In genomic region chr9:120837431-120838150, GRCm38 (mm10) we compare ENCODE assay signal across 26 mouse cellular contexts.
DNase-seq lines count a peak whose midpoint lies in the region; ATAC-seq and TF ChIP-seq lines count a peak whose summit lies in the region.
"Had no signal": no experiment of that assay in that cellular context is flagged by ENCODE, and none has a peak within 500 bp of the region (broad histone marks: within the 10 kb centered on the region; RNA-seq: fewer than 3 reads in every experiment).

No protein-coding gene starts in this region.

- H3K36me3 ChIP-seq in liver, postnatal 0 days (replicated peaks; ENCODE audit: insufficient read depth, low read length) = no peaks in the 10 kb centered on the region
- H3K36me3 ChIP-seq: forebrain, embryonic 10.5 days; heart, embryonic 12.5 days; kidney, embryonic 15.5 days; limb, embryonic 15.5 days; lung, embryonic 15.5 days; midbrain, embryonic 15.5 days had no signal

- DNase-seq in adrenal gland, adult 2 months = peak; percentile 53
- DNase-seq in adrenal gland, postnatal 25 days = no peak
- DNase-seq in left cerebral cortex, postnatal 4 days = peak; percentile 24
- no peak for DNase-seq in left cerebral cortex, adult 18-20 months (ENCODE audit: low spot score in 2 of 2)
- DNase-seq in liver, postnatal 0 days = no peak
- DNase-seq in layer of hippocampus, postnatal 10 days (ENCODE audit: low spot score in 2 of 2) = no peak
- DNase-seq: gastrocnemius, postnatal 10 days; heart, adult 18-20 months; heart, postnatal 10 days; kidney, postnatal 36 days; lung, postnatal 36 days; thymus, adult 2 months; thymus, postnatal 4 days had no signal

- no peak for TF ChIP-seq EP300 in liver, postnatal 0 days (IDR thresholded peaks at IDR 0.05; ENCODE audit: low read depth)

- TF ChIP-seq CTCF in bone marrow macrophage, adult 2 months (IDR thresholded peaks at IDR 0.05; ENCODE audit: low read depth, low read length) = no peak
- no peak for TF ChIP-seq CTCF in liver, postnatal 0 days (IDR thresholded peaks at IDR 0.05; ENCODE audit: low read depth)

- 80% methylated on average over 8 of the region's 8 CpGs for WGBS in liver, postnatal 0 days (ENCODE audit: insufficient replicate concordance)

- H3K27ac ChIP-seq in bone marrow macrophage, adult 2 months (ENCODE audit: insufficient read depth, low read depth, low read length) = peak overlapping the region; percentile 79
- no peak overlapping the region for H3K27ac ChIP-seq in liver, postnatal 0 days (ENCODE audit: low read depth)
- H3K27ac ChIP-seq: forebrain, embryonic 10.5 days; hindbrain, postnatal 0 days; kidney, embryonic 15.5 days; limb, embryonic 15.5 days; liver, embryonic 14.5 days; lung, embryonic 15.5 days; midbrain, embryonic 15.5 days; stomach, postnatal 0 days had no signal

- no peak overlapping the region for H3K4me3 ChIP-seq in bone marrow macrophage, adult 2 months (ENCODE audit: insufficient read depth, low read length)
- no peak overlapping the region for H3K4me3 ChIP-seq in liver, postnatal 0 days (ENCODE audit: low read depth, low read length)
- H3K4me3 ChIP-seq: forebrain, embryonic 10.5 days; heart, embryonic 12.5 days; kidney, embryonic 15.5 days; limb, embryonic 15.5 days; lung, embryonic 15.5 days; midbrain, embryonic 15.5 days had no signal

- H3K27me3 ChIP-seq in liver, postnatal 0 days (ENCODE audit: insufficient read depth, low read length) = no peaks in the 10 kb centered on the region
- H3K27me3 ChIP-seq: heart, embryonic 12.5 days; kidney, embryonic 15.5 days; limb, embryonic 15.5 days; lung, embryonic 15.5 days; midbrain, embryonic 15.5 days had no signal

- H3K9me3 ChIP-seq in liver, postnatal 0 days (ENCODE audit: low read length) = no peaks in the 10 kb centered on the region
- H3K9me3 ChIP-seq: forebrain, embryonic 10.5 days; heart, embryonic 12.5 days; limb, embryonic 15.5 days; lung, embryonic 15.5 days; midbrain, embryonic 15.5 days had no signal

- H3K9ac ChIP-seq in liver, postnatal 0 days (replicated peaks) = no peak overlapping the region
- H3K9ac ChIP-seq: heart, embryonic 12.5 days; kidney, embryonic 15.5 days; limb, embryonic 15.5 days; liver, embryonic 14.5 days; lung, embryonic 15.5 days; midbrain, embryonic 15.5 days had no signal

- TF ChIP-seq POLR2A in bone marrow macrophage, adult 2 months (IDR thresholded peaks at IDR 0.05; ENCODE audit: borderline replicate concordance, low read depth, low read length) = no peak

- H3K4me1 ChIP-seq in bone marrow macrophage, adult 2 months (ENCODE audit: control insufficient read depth, insufficient read depth, low read length) = peaks cover 17% of the 10 kb centered on the region
- H3K4me1 ChIP-seq in liver, postnatal 0 days (ENCODE audit: insufficient read depth) = no peaks in the 10 kb centered on the region
- H3K4me1 ChIP-seq: forebrain, embryonic 10.5 days; heart, embryonic 12.5 days; kidney, embryonic 15.5 days; limb, embryonic 15.5 days; lung, embryonic 15.5 days; midbrain, embryonic 15.5 days had no signal

- H3K4me2 ChIP-seq in liver, postnatal 0 days (ENCODE audit: low read depth, low read length) = no peak overlapping the region
- H3K4me2 ChIP-seq: heart, embryonic 12.5 days; kidney, embryonic 15.5 days; limb, embryonic 15.5 days; lung, embryonic 15.5 days; midbrain, embryonic 15.5 days had no signal

- intact Hi-C loops in left cerebral cortex, postnatal 4 days (cut with DNase I) = no loop called here

- no peak for ATAC-seq in liver, postnatal 0 days
- ATAC-seq: activated CD4-positive, CD25-positive, alpha-beta regulatory T cell, adult 4 months; forebrain, embryonic 16.5 days; hindbrain, postnatal 0 days; intestine, embryonic 16.5 days; midbrain, embryonic 15.5 days had no signal

Comparison
In these comparisons a context has a peak if more than half of its experiments do, and no peak if none do; other contexts are left out.
1. DNase-seq: peak in adrenal gland, adult 2 months (single experiment) and left cerebral cortex, postnatal 4 days (single experiment); none in adrenal gland, postnatal 25 days (single experiment), left cerebral cortex, adult 18-20 months (0 of 2), liver, postnatal 0 days (single experiment) and layer of hippocampus, postnatal 10 days (0 of 2).